Mouse (Mus musculus) erythroblast, embryonic 14.5 days (primary cell): ENCODE data around the gene Ebi3. TPM values are rescaled to one million over a fixed set of nuclear protein-coding genes. Genes with fewer than 3 reads are reported as not detected.

Experiments used
- H3K27me3 ChIP-seq: 2 replicates; pipeline ENCODE4 v1.6.1; 2012; ENCODE audit warnings: inconsistent platforms; ENCODE audit not compliant: control insufficient read depth
- H3K36me3 ChIP-seq: 2 replicates; pipeline ENCODE4 v1.6.1; 2012; ENCODE audit warnings: mild to moderate bottlenecking, inconsistent platforms; ENCODE audit not compliant: control insufficient read depth
- H3K4me1 ChIP-seq: 2 replicates; pipeline ENCODE4 v1.6.1; 2012; ENCODE audit warnings: inconsistent platforms; ENCODE audit not compliant: control insufficient read depth
- H3K4me3 ChIP-seq: replicated peaks from 2 replicates; pipeline ENCODE3; 2012; ENCODE audit warnings: moderate library complexity, mild to moderate bottlenecking, inconsistent platforms
- H3K9me3 ChIP-seq: 2 replicates; pipeline ENCODE4 v1.6.1; 2012; ENCODE audit warnings: low read length, inconsistent platforms, mixed read lengths; ENCODE audit not compliant: control insufficient read depth
- GATA1 ChIP-seq: IDR thresholded peaks from 2 replicates; pipeline ENCODE4 v1.6.1; 2012; ENCODE audit warnings: low read length, inconsistent platforms, mixed read lengths
- TAL1 ChIP-seq: IDR thresholded peaks from 3 replicates; pipeline ENCODE4 v1.6.1; 2012; ENCODE audit warnings: low read length, inconsistent platforms, mixed read lengths
- polyA plus RNA-seq: library from polyadenylated mRNA; stranded (reverse); fragments of >175 nt; gene quantifications from 2 replicates; pipeline ENCODE4 v1.2.3, GENCODE M21; 2012

Ebi3 gene
- polyA plus RNA-seq, 1 experiment, result 0.34 TPM

DNA sequence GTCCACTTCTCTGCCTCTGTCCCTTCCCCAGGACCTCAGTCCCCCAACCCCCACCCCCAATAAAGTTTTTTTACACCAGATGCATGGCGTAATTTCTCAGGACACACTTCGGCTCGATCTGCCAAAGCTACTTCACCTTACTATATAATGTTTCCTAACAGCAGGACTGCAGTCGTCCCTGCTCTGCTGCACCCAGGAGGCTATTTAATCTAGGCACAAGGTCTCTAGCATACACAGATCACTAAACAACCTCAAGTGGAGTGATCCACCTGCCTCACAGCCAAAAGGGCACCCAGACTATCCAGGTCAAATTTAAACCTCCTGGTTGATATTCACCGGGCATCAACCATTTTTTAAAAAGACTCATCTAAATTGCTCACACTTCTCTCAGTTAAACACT, 6.7 kb upstream of the Ebi3 start:
- Histone ChIP-seq H3K9me3 (no peaks in the 10 kb centered on the region), H3K4me1 (peaks cover 24% of the 10 kb centered on the region), H3K27me3 (peaks cover 6% of the 10 kb centered on the region), H3K4me3 (peak overlapping the region; percentile 67), H3K36me3 (no peaks in the 10 kb centered on the region; the same call in none of the 2 replicates)
- TF ChIP-seq GATA1 (no peak), TAL1 (no peak)

DNA sequence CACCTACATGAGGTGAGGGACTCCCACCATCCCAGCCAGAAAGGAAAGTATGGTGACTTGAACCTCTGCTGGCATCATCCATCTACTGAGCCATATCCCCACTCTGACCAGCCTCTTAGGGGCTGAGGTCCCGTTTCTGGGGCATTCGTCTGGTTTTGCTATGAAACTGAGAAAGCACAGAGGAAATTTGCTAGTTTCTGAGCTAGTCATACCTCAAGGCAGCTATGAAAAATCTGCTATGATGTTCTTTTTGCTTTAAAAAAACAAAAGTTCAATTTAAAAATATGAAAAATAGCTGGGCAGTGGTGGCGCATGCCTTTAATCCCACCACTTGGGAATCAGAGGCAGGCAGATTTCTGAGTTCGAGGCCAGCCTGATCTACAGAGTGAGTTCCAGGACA, 3.8 kb upstream of the Ebi3 start:
- Histone ChIP-seq H3K9me3 (no peaks in the 10 kb centered on the region), H3K4me1 (peaks cover 22% of the 10 kb centered on the region), H3K36me3 (no peaks in the 10 kb centered on the region), H3K4me3 (no peak overlapping the region), H3K27me3 (peaks cover 14% of the 10 kb centered on the region)
- no peak for TF ChIP-seq TAL1
- no peak for TF ChIP-seq GATA1

DNA sequence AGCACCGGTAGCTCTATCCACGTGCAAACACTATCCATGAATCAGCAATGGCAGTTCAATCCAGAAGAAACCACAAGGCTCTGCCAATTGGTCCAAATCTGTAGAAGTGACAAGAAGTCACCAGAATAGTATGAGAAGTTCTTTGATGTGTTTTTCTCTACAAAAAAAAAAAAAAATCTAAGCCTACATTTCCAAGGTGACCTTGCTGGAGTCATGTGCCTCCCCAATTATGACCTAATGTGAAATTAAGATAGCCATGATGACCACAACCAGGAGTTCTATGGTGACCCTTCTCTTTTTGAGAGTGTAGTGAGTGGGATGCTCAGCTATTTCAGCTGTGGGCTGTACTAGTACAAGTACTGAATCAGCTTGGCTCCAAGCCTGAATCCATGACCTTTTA, 3.0 kb upstream of the Ebi3 start, which contains the start of gene Zfp119b:
TSS of gene Zfp119b (minus strand) at position 101 of the 400 bp plus-strand sequence.
- Histone ChIP-seq H3K9me3 (no peaks in the 10 kb centered on the region), H3K4me1 (peaks cover 18% of the 10 kb centered on the region), H3K27me3 (peaks cover 18% of the 10 kb centered on the region), H3K36me3 (no peaks in the 10 kb centered on the region), H3K4me3 (no peak within 1 kb of the TSS)
- TF ChIP-seq GATA1 (no peak), TAL1 (no peak)

DNA sequence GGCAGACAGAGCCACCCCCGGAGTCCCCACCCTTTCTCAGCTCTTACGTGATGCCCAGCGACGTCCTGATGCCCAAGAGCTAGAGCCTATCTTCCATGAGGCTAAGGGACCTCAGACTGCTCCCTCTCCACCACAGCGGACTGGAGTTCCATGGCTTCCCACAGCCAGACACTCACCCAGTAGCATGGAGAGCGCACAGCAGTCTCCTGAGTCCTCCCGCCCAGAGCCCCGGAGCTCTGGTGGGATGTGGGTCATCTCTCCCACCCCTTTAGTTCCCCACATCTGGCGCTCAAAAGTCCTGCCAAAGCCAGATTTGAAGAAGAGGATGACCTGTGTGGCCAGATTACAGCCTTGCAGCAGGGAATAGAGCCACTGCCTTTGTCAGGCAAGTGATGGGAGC, 1.8 kb upstream of the Ebi3 start:
- TF ChIP-seq TAL1 (no peak), GATA1 (no peak)
- H3K4me1 ChIP-seq, result peaks cover 10% of the 10 kb centered on the region
- peaks cover 26% of the 10 kb centered on the region for H3K27me3 ChIP-seq
- no peaks in the 10 kb centered on the region for H3K9me3 ChIP-seq
- no peaks in the 10 kb centered on the region for H3K36me3 ChIP-seq
- H3K4me3 ChIP-seq, result no peak overlapping the region

DNA sequence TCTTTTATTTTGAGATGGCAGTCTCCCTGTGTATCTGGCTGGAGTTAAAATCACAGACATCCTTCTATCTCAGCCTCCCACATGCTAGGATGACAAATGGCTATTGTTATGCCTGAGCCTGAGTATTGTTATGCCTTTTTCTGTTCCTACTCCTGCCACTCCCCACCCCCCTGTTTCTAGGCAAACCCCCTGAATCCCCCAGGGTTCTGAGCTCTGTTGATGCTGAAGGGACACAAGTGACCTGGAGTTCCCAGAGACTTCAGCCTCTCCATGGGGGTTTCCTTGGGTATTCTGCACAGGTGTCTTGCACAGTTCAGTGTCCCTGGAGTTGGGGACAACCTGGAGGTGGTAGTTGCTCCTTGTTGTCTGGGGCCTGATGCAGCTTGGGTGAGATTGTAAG, 399 bp upstream of the Ebi3 start:
- no peak for TF ChIP-seq GATA1
- TF ChIP-seq TAL1, result no peak
- Histone ChIP-seq H3K36me3 (no peaks in the 10 kb centered on the region), H3K4me1 (peaks cover 13% of the 10 kb centered on the region), H3K4me3 (no peak overlapping the region), H3K9me3 (no peaks in the 10 kb centered on the region), H3K27me3 (peaks cover 29% of the 10 kb centered on the region)

DNA sequence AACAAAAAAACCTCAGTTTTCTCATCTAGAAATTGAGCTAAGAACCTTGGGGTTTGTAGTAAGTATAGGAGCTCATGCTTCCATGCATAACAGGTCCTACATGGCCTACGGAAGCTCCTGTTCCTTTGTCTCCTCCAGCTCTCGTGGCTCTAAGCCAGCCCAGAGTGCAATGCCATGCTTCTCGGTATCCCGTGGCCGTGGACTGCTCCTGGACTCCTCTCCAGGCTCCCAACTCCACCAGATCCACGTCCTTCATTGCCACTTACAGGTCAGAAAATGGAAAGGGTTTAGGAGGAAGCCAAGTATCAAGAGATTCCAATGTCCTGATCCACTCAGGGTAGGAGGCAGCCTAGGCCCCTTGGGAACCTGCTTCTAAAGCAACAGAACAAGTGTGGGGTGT, 1.3 kb downstream of the Ebi3 start:
- no peaks in the 10 kb centered on the region for H3K36me3 ChIP-seq
- peaks cover 27% of the 10 kb centered on the region for H3K4me1 ChIP-seq
- no peak overlapping the region for H3K4me3 ChIP-seq
- peaks cover 26% of the 10 kb centered on the region for H3K27me3 ChIP-seq
- H3K9me3 ChIP-seq, result no peaks in the 10 kb centered on the region
- TF ChIP-seq GATA1 (no peak), TAL1 (no peak)

DNA sequence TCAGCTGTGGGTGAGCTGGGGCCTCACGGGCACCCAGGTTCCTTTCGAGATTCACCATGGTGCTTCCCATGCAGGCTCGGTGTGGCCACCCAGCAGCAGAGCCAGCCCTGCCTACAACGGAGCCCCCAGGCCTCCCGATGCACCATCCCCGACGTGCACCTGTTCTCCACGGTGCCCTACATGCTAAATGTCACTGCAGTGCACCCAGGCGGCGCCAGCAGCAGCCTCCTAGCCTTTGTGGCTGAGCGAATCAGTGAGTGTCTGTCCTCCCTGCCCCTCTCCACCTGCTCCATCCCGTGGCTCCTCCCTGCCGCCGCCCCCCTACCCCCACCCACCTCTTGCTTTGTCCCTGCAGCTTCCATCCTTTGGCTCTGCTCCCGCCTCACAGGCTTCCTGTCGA, 1.8 kb downstream of the Ebi3 start:
- no peaks in the 10 kb centered on the region for H3K36me3 ChIP-seq
- no peaks in the 10 kb centered on the region for H3K9me3 ChIP-seq
- no peak overlapping the region for H3K4me3 ChIP-seq
- TF ChIP-seq TAL1, result no peak
- TF ChIP-seq GATA1, result no peak
- H3K27me3 ChIP-seq, result peaks cover 26% of the 10 kb centered on the region
- peaks cover 30% of the 10 kb centered on the region for H3K4me1 ChIP-seq

DNA sequence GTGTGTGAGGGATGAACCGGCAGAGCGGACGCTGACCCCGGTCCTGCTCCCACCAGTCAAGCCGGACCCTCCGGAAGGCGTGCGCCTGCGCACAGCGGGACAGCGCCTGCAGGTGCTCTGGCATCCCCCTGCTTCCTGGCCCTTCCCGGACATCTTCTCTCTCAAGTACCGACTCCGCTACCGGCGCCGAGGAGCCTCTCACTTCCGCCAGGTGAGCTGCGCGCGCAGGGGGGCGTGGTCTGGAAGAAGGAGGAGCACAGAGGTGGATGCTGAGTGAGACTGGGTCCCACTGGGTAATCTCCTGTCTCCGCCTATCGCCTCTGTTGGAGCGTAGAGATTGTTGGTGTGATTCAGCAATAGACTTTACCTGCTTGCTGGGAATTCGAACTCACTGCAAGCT, 3.7 kb downstream of the Ebi3 start:
- TF ChIP-seq GATA1, result no peak
- no peak for TF ChIP-seq TAL1

DNA sequence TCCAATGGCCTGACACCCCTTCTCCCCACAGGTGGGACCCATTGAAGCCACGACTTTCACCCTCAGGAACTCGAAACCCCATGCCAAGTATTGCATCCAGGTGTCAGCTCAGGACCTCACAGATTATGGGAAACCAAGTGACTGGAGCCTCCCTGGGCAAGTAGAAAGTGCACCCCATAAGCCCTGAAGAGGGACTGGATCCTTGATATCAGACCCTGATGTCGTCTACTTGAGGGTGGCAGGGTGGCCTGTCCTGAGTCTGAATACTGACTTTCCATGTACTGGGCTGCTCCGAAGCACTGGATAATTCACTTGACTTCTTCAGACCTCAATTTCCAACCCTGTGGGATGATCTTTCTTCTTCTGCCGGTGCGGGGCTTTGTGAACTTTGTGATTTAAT, 4.2 kb downstream of the Ebi3 start:
- H3K4me1 ChIP-seq, result peaks cover 46% of the 10 kb centered on the region

More for the DNA sequence above, 3.7 kb downstream of the Ebi3 start:
- Histone ChIP-seq H3K36me3 (peaks cover 12% of the 10 kb centered on the region), H3K4me3 (peak overlapping the region; percentile 68), H3K27me3 (peaks cover 21% of the 10 kb centered on the region), H3K9me3 (no peaks in the 10 kb centered on the region), H3K4me1 (peaks cover 46% of the 10 kb centered on the region)

DNA sequence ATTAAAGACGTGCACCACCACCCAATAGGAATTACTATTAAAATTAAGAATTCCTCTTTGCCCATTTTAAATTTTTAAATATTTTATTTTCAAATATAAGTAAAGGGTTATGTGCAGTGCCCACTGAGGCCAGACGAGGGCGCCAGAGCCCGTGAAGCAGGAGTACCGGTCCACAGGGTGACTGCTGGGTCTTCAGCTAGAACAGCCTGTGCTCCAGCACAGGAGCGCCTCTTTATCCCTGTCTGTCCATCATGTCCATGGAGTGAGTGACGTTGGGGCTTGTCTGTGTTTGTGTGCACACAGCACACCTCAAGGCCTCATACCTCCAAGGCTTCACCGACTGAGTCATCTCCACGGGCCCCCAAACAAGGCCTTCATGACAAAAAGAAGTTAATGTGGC, 4.7 kb downstream of the Ebi3 start:
- Histone ChIP-seq H3K4me1 (peaks cover 46% of the 10 kb centered on the region), H3K36me3 (peaks cover 22% of the 10 kb centered on the region), H3K27me3 (peaks cover 21% of the 10 kb centered on the region), H3K4me3 (no peak overlapping the region), H3K9me3 (no peaks in the 10 kb centered on the region)
- TF ChIP-seq TAL1 (no peak), GATA1 (no peak)

More for the DNA sequence above, 4.2 kb downstream of the Ebi3 start:
- H3K36me3 ChIP-seq, result peaks cover 16% of the 10 kb centered on the region
- H3K27me3 ChIP-seq, result peaks cover 21% of the 10 kb centered on the region
- TF ChIP-seq GATA1, result no peak
- no peak for TF ChIP-seq TAL1
- peak overlapping the region; percentile 68 for H3K4me3 ChIP-seq
- no peaks in the 10 kb centered on the region for H3K9me3 ChIP-seq
